Mouse (Mus musculus): Measurements from ENCODE around the gene Slco2a1. TPM values are rescaled to one million over a fixed set of nuclear protein-coding genes. Genes with fewer than 3 reads are reported as not detected.

Gene Slco2a1
- polyA plus RNA-seq, 1 experiment from 2014 or later = 6.0 TPM

DNA sequence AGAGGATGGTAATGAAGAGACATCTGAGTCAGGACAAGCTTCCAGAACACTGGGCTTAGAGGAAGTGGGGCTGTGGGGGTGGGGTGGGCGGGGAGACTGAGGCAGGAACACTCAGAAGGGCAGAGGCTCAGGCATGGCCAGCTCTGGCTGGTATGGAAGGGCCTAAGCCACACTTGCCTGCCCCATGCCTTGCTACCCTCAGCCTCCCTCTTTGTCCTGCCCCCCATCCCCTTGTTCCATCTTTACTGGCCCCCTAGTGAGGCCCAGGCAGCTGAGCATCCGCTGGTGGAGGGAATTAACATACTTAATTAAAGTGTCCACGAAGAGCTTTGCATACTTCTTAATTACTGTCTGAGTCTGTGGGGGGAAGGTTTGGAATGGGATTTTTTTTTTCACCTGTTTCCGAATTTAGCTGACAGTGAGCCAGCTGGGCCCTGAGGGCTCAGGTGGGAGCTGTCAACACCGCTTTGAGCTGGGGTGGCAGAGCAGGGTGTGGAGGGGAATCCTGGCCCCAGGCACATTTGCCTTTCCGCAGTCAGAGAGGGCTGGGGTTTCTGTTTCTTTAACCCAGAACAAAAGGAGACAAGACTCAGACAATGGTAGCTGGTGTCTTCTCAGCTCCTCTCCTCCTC is 145.1 kb downstream of the Slco2a1 start:
- Histone ChIP-seq H3K4me2 (no peak overlapping the region), H3K27ac (no peak overlapping the region), H3K9ac (no peak overlapping the region), H3K9me3 (replicated peaks) (no peaks in the 10 kb centered on the region), H3K27me3 (no peaks in the 10 kb centered on the region), H3K4me1 (replicated peaks) (peaks cover 23% of the 10 kb centered on the region), H3K36me3 (no peaks in the 10 kb centered on the region), H3K4me3 (no peak overlapping the region)
- 49% methylated on average over 6 of the region's 6 CpGs for WGBS
- no peak for ATAC-seq (replicated peaks; ENCODE audit: insufficient number of reproducible peaks, insufficient read depth, low FRiP score, low read depth)

DNA sequence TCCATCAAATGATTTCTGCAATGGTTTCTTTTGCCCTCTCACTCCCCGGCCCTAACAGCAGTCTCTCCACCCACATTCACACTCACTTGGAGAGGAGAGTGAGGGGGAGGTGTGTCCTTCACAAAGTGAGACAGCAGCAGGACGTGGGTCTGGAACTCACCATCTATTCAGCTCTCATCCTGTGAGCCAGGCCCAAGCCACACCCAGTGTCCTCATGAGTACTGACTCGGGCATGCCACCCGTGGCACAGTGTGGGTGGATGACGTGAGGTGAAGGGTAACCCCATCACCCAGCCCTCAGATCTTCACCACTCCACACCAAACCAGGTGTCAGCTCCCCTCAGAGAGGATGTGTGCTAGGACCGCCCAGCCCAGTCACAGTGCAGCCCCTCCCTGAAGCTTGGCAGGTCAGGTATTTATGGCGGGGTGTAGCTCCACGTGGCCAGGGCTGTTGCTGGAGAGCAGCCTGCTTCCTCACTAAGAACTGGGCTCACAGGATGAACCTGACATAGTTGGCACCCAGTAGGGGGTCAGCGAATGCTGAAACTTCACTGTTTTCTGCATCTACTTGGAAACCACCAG is 146.0 kb downstream of the Slco2a1 start:
- Histone ChIP-seq H3K9ac (no peak overlapping the region), H3K27ac (no peak overlapping the region), H3K36me3 (no peaks in the 10 kb centered on the region), H3K4me3 (no peak overlapping the region), H3K9me3 (replicated peaks) (no peaks in the 10 kb centered on the region), H3K4me1 (replicated peaks) (peaks cover 29% of the 10 kb centered on the region), H3K4me2 (no peak overlapping the region), H3K27me3 (no peaks in the 10 kb centered on the region)
- ATAC-seq (replicated peaks; ENCODE audit: insufficient number of reproducible peaks, insufficient read depth, low FRiP score, low read depth) = 0 out of 2 replicates have a peak, but pooled peaks have one; percentile 23
- WGBS = 48% methylated on average over 9 of the region's 9 CpGs

DNA sequence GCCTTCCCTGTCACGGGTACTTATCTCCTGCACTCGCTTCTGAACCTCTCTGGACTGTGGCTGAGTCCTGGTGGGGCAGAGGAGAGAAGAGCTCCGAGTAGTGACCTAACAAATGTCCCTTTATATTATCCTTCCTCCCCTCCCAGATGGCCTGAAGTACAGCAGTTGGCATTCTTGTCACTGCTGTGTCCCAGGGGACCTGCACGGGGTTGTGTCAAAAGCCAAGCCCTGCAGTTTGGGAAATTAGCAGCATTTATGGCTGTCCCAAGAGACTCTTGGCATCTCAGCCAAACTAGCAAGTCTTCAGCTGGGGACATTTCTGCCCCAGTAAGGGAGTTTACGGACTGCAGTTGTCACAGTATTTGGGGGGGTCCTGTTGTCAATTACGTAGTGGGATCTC is 151.0 kb downstream of the Slco2a1 start:
- Histone ChIP-seq H3K9ac (no peak overlapping the region), H3K4me1 (replicated peaks) (peaks cover 28% of the 10 kb centered on the region), H3K36me3 (no peaks in the 10 kb centered on the region), H3K27me3 (no peaks in the 10 kb centered on the region), H3K27ac (no peak overlapping the region), H3K9me3 (replicated peaks) (no peaks in the 10 kb centered on the region), H3K4me2 (no peak overlapping the region), H3K4me3 (no peak overlapping the region)
- ATAC-seq (replicated peaks; ENCODE audit: insufficient number of reproducible peaks, insufficient read depth, low FRiP score, low read depth) = no peak
- WGBS = 71% methylated on average over 6 of the region's 6 CpGs

DNA sequence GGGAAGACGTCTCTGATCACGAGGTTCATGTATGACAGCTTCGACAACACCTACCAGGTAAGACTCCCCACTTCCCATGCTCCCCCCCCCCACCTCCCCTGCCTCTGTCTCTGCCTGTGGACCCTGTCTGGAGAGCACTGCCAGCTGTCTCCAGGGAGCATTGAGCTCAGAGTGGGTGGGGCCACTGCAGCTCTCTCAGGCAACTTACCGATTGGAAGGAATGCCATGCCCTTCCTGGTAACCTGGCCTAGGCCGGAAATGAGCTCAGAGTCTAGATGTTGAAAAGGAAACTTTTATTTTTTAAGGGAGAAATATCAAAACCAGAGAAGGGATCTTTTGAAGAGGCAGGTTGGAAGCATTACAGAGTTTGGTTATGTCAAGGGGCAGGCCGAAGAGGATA is 151.9 kb downstream of the Slco2a1 start:
- 76% methylated on average over 6 of the region's 6 CpGs for WGBS
- no peaks in the 10 kb centered on the region for H3K9me3 ChIP-seq (replicated peaks)
- H3K4me2 ChIP-seq = no peak overlapping the region
- H3K36me3 ChIP-seq = no peaks in the 10 kb centered on the region
- ATAC-seq (replicated peaks; ENCODE audit: insufficient number of reproducible peaks, insufficient read depth, low FRiP score, low read depth) = no peak
- H3K9ac ChIP-seq = no peak overlapping the region
- no peak overlapping the region for H3K4me3 ChIP-seq
- H3K4me1 ChIP-seq (replicated peaks) = peaks cover 29% of the 10 kb centered on the region
- H3K27ac ChIP-seq = no peak overlapping the region
- H3K27me3 ChIP-seq = no peaks in the 10 kb centered on the region

DNA sequence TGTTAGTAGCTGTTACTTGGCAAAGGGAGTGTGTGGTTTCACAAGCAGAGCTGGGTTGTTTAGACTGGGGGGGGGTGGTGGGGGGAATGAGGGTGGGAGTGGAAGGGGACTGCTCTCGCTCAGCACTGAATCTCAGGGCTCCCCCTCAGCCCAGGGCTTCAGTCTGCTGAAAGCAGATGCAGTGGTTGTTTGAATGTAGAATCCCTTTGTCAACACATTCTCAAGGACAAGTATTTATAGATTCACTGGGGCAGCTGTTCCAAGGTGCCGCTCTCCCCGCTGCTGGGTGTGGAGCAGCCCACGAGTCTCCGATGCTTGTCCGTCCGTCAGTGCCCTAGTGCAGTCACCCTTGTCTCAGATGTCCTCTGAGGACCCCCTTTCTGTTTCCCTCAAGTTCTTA is 152.8 kb downstream of the Slco2a1 start:
- Histone ChIP-seq H3K4me1 (replicated peaks) (peaks cover 29% of the 10 kb centered on the region), H3K27me3 (no peaks in the 10 kb centered on the region), H3K9ac (no peak overlapping the region), H3K9me3 (replicated peaks) (no peaks in the 10 kb centered on the region), H3K4me2 (no peak overlapping the region), H3K27ac (peak overlapping the region; percentile 60), H3K4me3 (no peak overlapping the region), H3K36me3 (no peaks in the 10 kb centered on the region)
- 52% methylated on average over 7 of the region's 7 CpGs for WGBS
- ATAC-seq (replicated peaks; ENCODE audit: insufficient number of reproducible peaks, insufficient read depth, low FRiP score, low read depth) = peak; percentile 14; the same call in 1 of the 2 replicates

DNA sequence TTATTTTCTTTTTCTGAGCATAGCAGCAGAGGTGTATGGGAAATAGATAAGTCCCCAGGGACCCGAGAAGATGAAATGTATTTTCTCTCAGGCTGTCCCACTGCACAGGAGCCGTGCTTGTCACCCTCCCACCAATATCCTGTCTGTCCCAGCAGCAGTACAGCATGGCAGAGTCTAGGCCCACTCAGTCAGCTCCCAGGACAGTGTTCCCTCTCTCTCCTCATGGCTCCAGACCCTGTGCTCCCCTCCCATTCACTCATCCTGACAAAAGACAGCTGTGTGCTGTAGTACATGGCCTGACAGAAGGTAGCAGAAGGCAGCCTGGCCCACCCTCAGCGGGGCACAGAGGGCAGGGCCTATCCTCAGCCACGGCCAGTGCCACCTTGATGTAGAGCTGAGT is 155.4 kb downstream of the Slco2a1 start:
- no peak for ATAC-seq (replicated peaks; ENCODE audit: insufficient number of reproducible peaks, insufficient read depth, low FRiP score, low read depth)
- H3K4me3 ChIP-seq = no peak overlapping the region
- no peaks in the 10 kb centered on the region for H3K27me3 ChIP-seq
- no peak overlapping the region for H3K9ac ChIP-seq
- H3K4me2 ChIP-seq = no peak overlapping the region
- peaks cover 19% of the 10 kb centered on the region for H3K4me1 ChIP-seq (replicated peaks)
- 46% methylated on average over 4 of the region's 4 CpGs for WGBS
- no peaks in the 10 kb centered on the region for H3K36me3 ChIP-seq
- H3K27ac ChIP-seq = no peak overlapping the region
- no peaks in the 10 kb centered on the region for H3K9me3 ChIP-seq (replicated peaks)

DNA sequence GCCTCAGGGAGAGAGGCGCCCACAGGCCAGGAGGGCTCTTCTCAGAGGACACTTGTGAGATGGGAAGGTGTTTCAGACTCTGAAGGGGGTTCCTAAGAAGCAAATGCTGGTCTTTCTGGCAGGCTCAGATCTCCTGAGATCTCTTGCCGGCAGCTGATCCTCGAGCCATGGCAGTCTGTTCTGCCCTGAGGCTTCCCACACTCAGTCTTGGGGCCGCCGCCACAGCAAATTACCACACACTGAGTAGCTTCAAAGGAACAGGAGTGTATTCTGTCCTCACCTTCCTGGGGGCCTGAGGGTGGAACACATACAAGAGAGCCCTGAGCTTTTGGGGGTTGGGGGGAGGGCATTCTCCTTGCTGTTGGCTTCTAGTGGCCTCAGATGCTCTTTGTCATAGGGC is 156.8 kb downstream of the Slco2a1 start:
- no peaks in the 10 kb centered on the region for H3K9me3 ChIP-seq (replicated peaks)
- no peaks in the 10 kb centered on the region for H3K36me3 ChIP-seq
- no peak for ATAC-seq (replicated peaks; ENCODE audit: insufficient number of reproducible peaks, insufficient read depth, low FRiP score, low read depth)
- no peak overlapping the region for H3K9ac ChIP-seq
- H3K4me3 ChIP-seq = no peak overlapping the region
- H3K4me2 ChIP-seq = no peak overlapping the region
- no peaks in the 10 kb centered on the region for H3K27me3 ChIP-seq
- H3K4me1 ChIP-seq (replicated peaks) = peaks cover 11% of the 10 kb centered on the region
- 48% methylated on average over 5 of the region's 5 CpGs for WGBS
- H3K27ac ChIP-seq = no peak overlapping the region

Other genes starting within 250 kb of the Slco2a1 start
- 18.7 and 20.3 TPM in 2 replicates for gene Ryk, start 153.8 kb upstream of the Slco2a1 start, polyA plus RNA-seq (2015; fragmentation: Nextera tagmentation; extraction: Ambion mirVana)
- 2.5 and 4.2 TPM in 2 replicates for gene Rab6b, start 123.1 kb downstream of the Slco2a1 start, polyA plus RNA-seq (2015; fragmentation: Nextera tagmentation; extraction: Ambion mirVana)
- 34.4 and 46.1 TPM in 2 replicates for gene Srprb, start 213.4 kb downstream of the Slco2a1 start, polyA plus RNA-seq (2015; fragmentation: Nextera tagmentation; extraction: Ambion mirVana)
- gene Gm20425, start 241.6 kb downstream of the Slco2a1 start, polyA plus RNA-seq (2015; fragmentation: Nextera tagmentation; extraction: Ambion mirVana) = 0.63 and 5.1 TPM in 2 replicates
- gene Trf, start 241.7 kb downstream of the Slco2a1 start, polyA plus RNA-seq (2015; fragmentation: Nextera tagmentation; extraction: Ambion mirVana) = 36.7 and 125 TPM in 2 replicates

All from heart, embryonic 15.5 days (tissue).